Mouse (Mus musculus) embryonic facial prominence, embryonic 13.5 days (tissue): ENCODE measurements around the gene P3h4. TPM values are rescaled to one million over a fixed set of nuclear protein-coding genes. Genes with fewer than 3 reads are reported as not detected.

Experiments used
- ATAC-seq: fragments of 200-750 bp; cut with Nextera tagmentation; 2 replicates; pipeline ENCODE4 v1.8.0; 2017; ENCODE audit warnings: low read depth; ENCODE audit not compliant: insufficient number of reproducible peaks, insufficient read depth, low FRiP score, low TSS enrichment
- H3K27ac ChIP-seq: fragments of 300-500 bp; sonication (generic); 2 replicates; pipeline ENCODE4 v1.5.1; 2015; ENCODE audit warnings: moderate library complexity, mild to moderate bottlenecking, inconsistent platforms
- H3K27me3 ChIP-seq: fragments of 300-500 bp; sonication (generic); 2 replicates; pipeline ENCODE4 v1.6.1; 2015; ENCODE audit warnings: mild to moderate bottlenecking, inconsistent platforms
- H3K36me3 ChIP-seq: fragments of 300-500 bp; sonication (generic); 2 replicates; pipeline ENCODE4 v1.6.1; 2015; ENCODE audit warnings: mild to moderate bottlenecking, inconsistent platforms
- H3K4me1 ChIP-seq: fragments of 300-500 bp; sonication (generic); 2 replicates; pipeline ENCODE4 v1.6.1; 2015; ENCODE audit warnings: inconsistent platforms
- H3K4me2 ChIP-seq: fragments of 300-500 bp; sonication (generic); 2 replicates; pipeline ENCODE4 v1.6.1; 2015; ENCODE audit warnings: moderate library complexity, mild to moderate bottlenecking, inconsistent platforms
- H3K4me3 ChIP-seq: fragments of 300-500 bp; sonication (generic); 2 replicates; pipeline ENCODE4 v1.5.1; 2015; ENCODE audit warnings: mild to moderate bottlenecking, inconsistent platforms
- H3K9ac ChIP-seq: fragments of 300-500 bp; sonication (generic); 2 replicates; pipeline ENCODE4 v1.6.1; 2015; ENCODE audit warnings: mild to moderate bottlenecking, inconsistent platforms
- H3K9me3 ChIP-seq: fragments of 300-500 bp; sonication (generic); 2 replicates; pipeline ENCODE4 v1.6.1; 2016; ENCODE audit warnings: inconsistent platforms
- WGBS: fragments of 180-500 bp; shearing (Covaris S2); methylation state at CpG from one replicate; pipeline ENCODE4 v1.1.7; 2015; ENCODE audit warnings: mixed read lengths; 5-methylcytosine and 5-hydroxymethylcytosine counted together
- polyA plus RNA-seq: library from polyadenylated mRNA; unstranded; fragments of >200 nt; fragmentation: Nextera tagmentation; extraction: Ambion mirVana; gene quantifications from 2 replicates; pipeline ENCODE4 v1.2.1, GENCODE M21; 2015

P3h4 gene
- polyA plus RNA-seq, 1 experiment from 2014 or later: 52.2 TPM

- peaks cover 58% of the 10 kb centered on the region for H3K4me1 ChIP-seq
- WGBS: 93% methylated on average over 7 of the region's 7 CpGs
- no peak for ATAC-seq
- 0 out of 2 replicates have a peak overlapping the region, but pooled peaks have one; percentile 33 for H3K27ac ChIP-seq
- no peaks in the 10 kb centered on the region for H3K36me3 ChIP-seq
- no peaks in the 10 kb centered on the region for H3K27me3 ChIP-seq
- no peaks in the 10 kb centered on the region for H3K9me3 ChIP-seq
- no peak overlapping the region for H3K9ac ChIP-seq
- H3K4me3 ChIP-seq: peak overlapping the region; percentile 66
- H3K4me2 ChIP-seq: 0 out of 2 replicates have a peak overlapping the region, but pooled peaks have one; percentile 85
Measured at GRCm38 (mm10) chr11:100398517-100398916, 16.1 kb downstream of the P3h4 start.

DNA sequence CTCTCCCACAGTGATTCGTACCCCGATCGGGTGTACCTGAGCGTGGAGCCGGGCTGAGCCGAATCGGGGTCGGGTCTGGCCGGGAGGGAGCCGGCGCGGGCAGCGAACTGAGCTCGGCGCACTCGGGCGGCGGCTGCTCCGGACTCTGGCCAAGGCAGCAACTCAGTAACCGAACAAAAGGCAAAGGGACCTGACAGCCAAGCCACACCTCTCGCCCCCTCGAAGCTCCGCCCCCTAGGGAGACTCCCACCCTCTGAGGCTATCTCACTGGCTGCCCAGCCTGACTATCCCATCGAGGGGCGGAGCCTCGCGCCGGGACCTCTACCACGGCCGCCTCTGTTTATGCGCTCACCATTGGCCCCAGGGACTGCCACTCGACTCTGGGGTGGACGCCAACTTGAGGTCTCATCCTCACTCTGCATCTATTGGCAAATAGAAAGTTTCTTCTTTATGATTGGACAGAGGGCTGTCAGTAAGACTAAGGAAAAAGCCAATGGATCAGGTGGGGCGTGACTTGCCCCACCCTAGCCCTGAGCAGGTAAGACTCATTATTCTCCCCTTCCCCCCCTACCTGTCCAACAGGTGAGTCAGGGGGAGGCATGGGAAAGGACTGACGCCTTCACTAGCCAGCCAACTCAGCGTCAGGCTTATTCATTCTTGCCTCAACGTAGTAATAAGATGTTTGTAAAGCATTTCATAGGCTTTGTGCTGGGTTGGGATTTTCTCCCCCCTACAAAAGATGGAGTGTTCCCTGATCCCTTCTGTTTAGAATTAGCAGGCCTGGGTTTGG lies 16.8 kb downstream of the P3h4 start, which contains the start of gene Jup:
TSS of gene Jup (minus strand) at position 164 of the 790 bp plus-strand sequence.
- no peaks in the 10 kb centered on the region for H3K27me3 ChIP-seq
- peak within 1 kb of the TSS; percentile 85 for H3K4me2 ChIP-seq
- no peaks in the 10 kb centered on the region for H3K36me3 ChIP-seq
- peak within 1 kb of the TSS; percentile 65 for H3K27ac ChIP-seq
- no peaks in the 10 kb centered on the region for H3K9me3 ChIP-seq
- peak within 1 kb of the TSS; percentile 81 for H3K9ac ChIP-seq
- peak within 1 kb of the TSS; percentile 66 for H3K4me3 ChIP-seq
- ATAC-seq: peak; percentile 98
- under 1% methylated on average over 37 of the region's 37 CpGs for WGBS
- peaks cover 58% of the 10 kb centered on the region for H3K4me1 ChIP-seq

- Histone ChIP-seq H3K36me3 (no peaks in the 10 kb centered on the region), H3K27me3 (no peaks in the 10 kb centered on the region), H3K9ac (peak overlapping the region; percentile 81), H3K4me2 (peak overlapping the region; percentile 85), H3K4me3 (peak overlapping the region; percentile 66), H3K4me1 (peaks cover 50% of the 10 kb centered on the region), H3K9me3 (no peaks in the 10 kb centered on the region), H3K27ac (peak overlapping the region; percentile 65)
- 2% methylated on average over 42 of the region's 42 CpGs for WGBS
- peak; percentile 4; the same call in 1 of the 2 replicates for ATAC-seq
Measured at GRCm38 (mm10) chr11:100396886-100397599, 17.6 kb downstream of the P3h4 start.

GRCm38 (mm10) chr11:100395861-100396631 lies 18.6 kb downstream of the P3h4 start:
- Histone ChIP-seq H3K4me1 (peaks cover 53% of the 10 kb centered on the region), H3K36me3 (no peaks in the 10 kb centered on the region), H3K4me2 (peak overlapping the region; percentile 85), H3K4me3 (peak overlapping the region; percentile 66), H3K27me3 (no peaks in the 10 kb centered on the region), H3K27ac (peak overlapping the region; percentile 65), H3K9ac (peak overlapping the region; percentile 81), H3K9me3 (no peaks in the 10 kb centered on the region)
- no peak for ATAC-seq
- 23% methylated on average over 17 of the region's 17 CpGs for whole genome bisulfite sequencing

DNA sequence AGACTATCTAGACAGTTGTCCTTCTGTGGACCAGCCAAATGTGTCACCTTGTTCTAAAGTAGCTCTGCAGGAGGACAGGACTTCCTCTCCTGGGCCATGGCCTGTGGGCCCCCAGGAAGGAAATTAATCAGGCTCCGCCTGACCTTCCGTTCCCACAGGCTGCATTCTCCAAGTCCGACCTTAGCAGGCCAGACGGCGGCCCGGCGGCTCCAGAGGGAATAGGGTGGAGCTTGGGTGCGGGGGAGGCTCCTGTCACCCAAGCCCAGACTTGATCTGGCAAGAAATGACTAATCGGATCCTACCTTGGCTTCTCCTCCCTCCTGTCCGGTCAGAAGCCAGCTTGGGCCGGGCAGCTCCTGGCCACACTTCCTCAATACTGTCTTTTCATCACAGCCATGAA lies 19.4 kb downstream of the P3h4 start:
- no peak for ATAC-seq
- peaks cover 55% of the 10 kb centered on the region for H3K4me1 ChIP-seq

DNA sequence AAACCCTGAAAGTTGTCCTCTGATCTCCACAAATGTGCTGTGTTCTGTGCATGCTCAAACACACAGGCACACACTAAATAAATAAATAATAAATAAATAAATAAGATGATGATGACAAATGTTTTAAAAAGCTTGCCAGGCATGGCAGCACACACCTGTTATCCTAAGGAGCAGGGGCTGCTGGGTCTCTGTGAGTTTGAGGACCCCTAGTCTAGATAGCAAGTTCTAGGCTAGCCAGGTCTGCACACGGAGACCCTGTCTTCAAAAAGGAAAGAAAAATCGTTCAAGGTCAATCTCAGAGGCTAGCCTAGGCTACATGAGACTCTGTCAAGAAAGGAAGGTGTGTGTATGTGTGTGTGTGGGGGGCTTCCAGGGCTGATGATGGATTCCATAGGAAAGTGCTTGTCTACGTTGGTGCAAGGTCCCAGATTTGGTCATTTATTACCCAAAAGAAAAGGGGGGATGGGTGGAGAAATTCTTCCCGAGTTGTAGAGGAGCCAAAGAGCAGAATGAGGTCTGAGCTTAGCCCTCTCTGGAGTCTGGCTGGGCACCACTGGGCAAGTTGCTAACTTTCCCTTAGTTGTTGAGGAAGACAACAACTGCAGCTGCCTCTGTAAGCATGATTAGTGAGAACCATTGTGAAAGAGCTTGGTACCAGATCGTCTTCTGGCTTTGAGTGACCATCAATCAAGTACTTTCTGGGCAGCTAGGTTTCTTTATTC lies 20.1 kb downstream of the P3h4 start:
- no peaks in the 10 kb centered on the region for H3K9me3 ChIP-seq
- peak overlapping the region; percentile 85 for H3K4me2 ChIP-seq
- H3K36me3 ChIP-seq: no peaks in the 10 kb centered on the region
- H3K9ac ChIP-seq: no peak overlapping the region
- H3K27ac ChIP-seq: 0 out of 2 replicates have a peak overlapping the region, but pooled peaks have one; percentile 1
- 0 out of 2 replicates have a peak overlapping the region, but pooled peaks have one; percentile 66 for H3K4me3 ChIP-seq
- no peaks in the 10 kb centered on the region for H3K27me3 ChIP-seq
- WGBS: 77% methylated on average over 5 of the region's 5 CpGs
- peaks cover 54% of the 10 kb centered on the region for H3K4me1 ChIP-seq
- no peak for ATAC-seq

More for the DNA sequence above, 19.4 kb downstream of the P3h4 start:
- peak overlapping the region; percentile 85 for H3K4me2 ChIP-seq
- H3K9me3 ChIP-seq: no peaks in the 10 kb centered on the region
- peak overlapping the region; percentile 66 for H3K4me3 ChIP-seq
- H3K27me3 ChIP-seq: no peaks in the 10 kb centered on the region
- H3K9ac ChIP-seq: peak overlapping the region; percentile 16; the same call in 1 of the 2 replicates
- H3K27ac ChIP-seq: 0 out of 2 replicates have a peak overlapping the region, but pooled peaks have one; percentile 33
- 25% methylated on average over 11 of the region's 11 CpGs for WGBS
- no peaks in the 10 kb centered on the region for H3K36me3 ChIP-seq

- H3K9me3 ChIP-seq: no peaks in the 10 kb centered on the region
- H3K4me3 ChIP-seq: no peak overlapping the region
- no peaks in the 10 kb centered on the region for H3K27me3 ChIP-seq
- WGBS: 73% methylated on average over 7 of the region's 7 CpGs
- H3K4me2 ChIP-seq: 0 out of 2 replicates have a peak overlapping the region, but pooled peaks have one; percentile 5
- H3K36me3 ChIP-seq: no peaks in the 10 kb centered on the region
- no peak overlapping the region for H3K9ac ChIP-seq
- no peak overlapping the region for H3K27ac ChIP-seq
- no peak for ATAC-seq
- H3K4me1 ChIP-seq: peaks cover 51% of the 10 kb centered on the region
Measured at GRCm38 (mm10) chr11:100393733-100394132, 20.9 kb downstream of the P3h4 start.

DNA sequence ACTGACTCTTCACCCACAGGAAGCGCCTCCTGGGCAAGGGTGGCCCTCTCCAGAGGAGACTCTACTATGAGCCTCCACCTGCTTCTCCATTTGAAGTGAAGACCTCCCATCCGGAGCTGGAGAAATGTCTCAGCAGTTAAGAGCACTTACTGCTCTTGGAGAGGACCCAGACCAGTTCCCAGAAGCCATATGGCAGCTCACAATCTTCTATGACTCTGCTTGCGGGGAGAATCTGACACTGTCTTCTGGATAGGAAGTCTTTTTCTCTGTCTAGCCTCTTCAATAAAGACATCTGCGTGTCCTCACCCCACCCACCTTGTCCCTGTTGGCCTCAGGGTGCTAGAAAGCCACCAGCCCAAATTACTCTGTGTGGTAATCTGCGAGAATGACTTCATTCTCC lies 21.7 kb downstream of the P3h4 start:
- H3K27me3 ChIP-seq: no peaks in the 10 kb centered on the region
- no peak overlapping the region for H3K27ac ChIP-seq
- no peak overlapping the region for H3K9ac ChIP-seq
- H3K36me3 ChIP-seq: no peaks in the 10 kb centered on the region
- ATAC-seq: no peak
- peaks cover 59% of the 10 kb centered on the region for H3K4me1 ChIP-seq
- WGBS: 84% methylated on average over 5 of the region's 5 CpGs
- no peaks in the 10 kb centered on the region for H3K9me3 ChIP-seq
- H3K4me2 ChIP-seq: no peak overlapping the region
- H3K4me3 ChIP-seq: no peak overlapping the region

- no peak overlapping the region for H3K9ac ChIP-seq
- H3K4me1 ChIP-seq: peaks cover 64% of the 10 kb centered on the region
Measured at GRCm38 (mm10) chr11:100391884-100392345, 22.7 kb downstream of the P3h4 start.

GRCm38 (mm10) chr11:100391081-100391883 lies 23.4 kb downstream of the P3h4 start:
- 66% methylated on average over 9 of the region's 9 CpGs for WGBS
- Histone ChIP-seq H3K4me1 (peaks cover 64% of the 10 kb centered on the region), H3K9ac (no peak overlapping the region), H3K4me2 (no peak overlapping the region), H3K27me3 (no peaks in the 10 kb centered on the region), H3K9me3 (no peaks in the 10 kb centered on the region), H3K36me3 (no peaks in the 10 kb centered on the region), H3K4me3 (no peak overlapping the region), H3K27ac (no peak overlapping the region)
- no peak; the same call in 1 of the 2 replicates for ATAC-seq

More at GRCm38 (mm10) chr11:100391884-100392345, 22.7 kb downstream of the P3h4 start:
- 85% methylated on average over 7 of the region's 7 CpGs for WGBS
- no peak for ATAC-seq
- no peaks in the 10 kb centered on the region for H3K27me3 ChIP-seq
- H3K36me3 ChIP-seq: no peaks in the 10 kb centered on the region
- H3K4me3 ChIP-seq: no peak overlapping the region
- H3K4me2 ChIP-seq: no peak overlapping the region
- no peaks in the 10 kb centered on the region for H3K9me3 ChIP-seq
- no peak overlapping the region for H3K27ac ChIP-seq
